ENCODE assay signal across 7 mouse cellular contexts in genomic region chr9:99242533-99243189, GRCm38 (mm10). TPM values are rescaled to one million over a fixed set of nuclear protein-coding genes. Genes with fewer than 3 reads are reported as not detected.
DNase-seq lines count a peak whose midpoint lies in the region; ATAC-seq and TF ChIP-seq lines count a peak whose summit lies in the region.

No protein-coding gene starts in this region.

- H3K27me3 ChIP-seq in megakaryocyte, embryonic 14.5 days (replicated peaks) = peaks cover 1% of the 10 kb centered on the region
- H3K27me3 ChIP-seq in embryonic facial prominence, embryonic 13.5 days = no peaks in the 10 kb centered on the region
- H3K27me3 ChIP-seq in hindbrain, postnatal 0 days (ENCODE audit: insufficient read depth, low read length) = no peaks in the 10 kb centered on the region

- peak overlapping the region; percentile 97 for H3K4me3 ChIP-seq in megakaryocyte, embryonic 14.5 days (replicated peaks)
- peak overlapping the region; percentile 88 for H3K4me3 ChIP-seq in embryonic facial prominence, embryonic 13.5 days
- H3K4me3 ChIP-seq in hindbrain, postnatal 0 days (ENCODE audit: low read length) = peak overlapping the region; percentile 91

- 8% methylated on average over 17 of the region's 17 CpGs for WGBS in embryonic facial prominence, embryonic 13.5 days
- WGBS in hindbrain, postnatal 0 days = 8% methylated on average over 17 of the region's 17 CpGs

- H3K27ac ChIP-seq in embryonic facial prominence, embryonic 13.5 days = no peak overlapping the region
- H3K27ac ChIP-seq in hindbrain, postnatal 0 days = no peak overlapping the region

- H3K9me3 ChIP-seq in megakaryocyte, embryonic 14.5 days = 0 out of 2 replicates have a peak, but pooled peaks cover 3% of the 10 kb centered on the region
- no peaks in the 10 kb centered on the region for H3K9me3 ChIP-seq in embryonic facial prominence, embryonic 13.5 days
- no peaks in the 10 kb centered on the region for H3K9me3 ChIP-seq in hindbrain, postnatal 0 days (ENCODE audit: low read length)

- peak overlapping the region; percentile 82 for H3K9ac ChIP-seq in embryonic facial prominence, embryonic 13.5 days
- H3K9ac ChIP-seq in hindbrain, postnatal 0 days (replicated peaks; ENCODE audit: low read length) = peak overlapping the region; percentile 75

- H3K36me3 ChIP-seq in megakaryocyte, embryonic 14.5 days (replicated peaks; ENCODE audit: low read length) = peaks cover 37% of the 10 kb centered on the region
- H3K36me3 ChIP-seq in embryonic facial prominence, embryonic 13.5 days = no peaks in the 10 kb centered on the region
- no peaks in the 10 kb centered on the region for H3K36me3 ChIP-seq in hindbrain, postnatal 0 days (ENCODE audit: insufficient read depth, low read length)

- H3K4me1 ChIP-seq in megakaryocyte, embryonic 14.5 days = peaks cover 81% of the 10 kb centered on the region
- peaks cover 8% of the 10 kb centered on the region for H3K4me1 ChIP-seq in embryonic facial prominence, embryonic 13.5 days
- no peaks in the 10 kb centered on the region for H3K4me1 ChIP-seq in hindbrain, postnatal 0 days (ENCODE audit: insufficient read depth, low read length)

- no peak for DNase-seq in hindbrain, postnatal 0 days (ENCODE audit: low spot score)
- DNase-seq in mesoderm, embryonic 11.5 days (ENCODE audit: low read depth, low spot score) = peak; percentile 1
- DNase-seq in urinary bladder, postnatal 36 days (ENCODE audit: low spot score in 2 of 2) = no peak
- no peak for DNase-seq in right cerebral cortex, postnatal 36 days (ENCODE audit: low spot score in 2 of 2)

- ATAC-seq in megakaryocyte, adult 5-6 weeks (ENCODE audit: poor library complexity, severe bottlenecking) = no peak
- peak; percentile 49 for ATAC-seq in embryonic facial prominence, embryonic 13.5 days (ENCODE audit: insufficient number of reproducible peaks, insufficient read depth, low FRiP score, low TSS enrichment, low read depth)
- ATAC-seq in hindbrain, postnatal 0 days = peak; percentile 77

- no peak; the same call in none of the 2 replicates for TF ChIP-seq CTCF in hindbrain, postnatal 0 days (IDR thresholded peaks at IDR 0.05; ENCODE audit: low read depth)

- peak overlapping the region; percentile 64 for H3K4me2 ChIP-seq in embryonic facial prominence, embryonic 13.5 days
- H3K4me2 ChIP-seq in hindbrain, postnatal 0 days (ENCODE audit: low read depth, low read length) = peak overlapping the region; percentile 78

RNA-seq across cellular contexts. Expression of gene Cep70, which starts 0.5 kb away (rescaled TPM):
- 0.56 TPM in 1 of 2 replicates, not detected in the other for polyA plus RNA-seq in megakaryocyte, embryonic 14.5 days (2012; ENCODE audit: insufficient read depth, low replicate concordance)
- 24.5 and 26.7 TPM in 2 replicates for total RNA-seq in megakaryocyte, adult 5-6 weeks (2015)
- total RNA-seq in megakaryocyte, adult 5-6 weeks (2017) = 30.2 and 38.7 TPM in 2 replicates
- polyA plus RNA-seq in embryonic facial prominence, embryonic 13.5 days (2015; fragmentation: Nextera tagmentation; extraction: Ambion mirVana) = 40.3 and 51.6 TPM in 2 replicates
- total RNA-seq in hindbrain, postnatal 0 days (2014; rRNA removed) = 22.7 and 27.9 TPM in 2 replicates
- 44.4 and 50.4 TPM in 2 replicates for polyA plus RNA-seq in hindbrain, postnatal 0 days (2015; fragmentation: Nextera tagmentation; extraction: Ambion mirVana)

RNA-seq across cellular contexts. Expression of gene Faiml, which starts 5.6 kb away (rescaled TPM):
- polyA plus RNA-seq in megakaryocyte, embryonic 14.5 days (2012; ENCODE audit: insufficient read depth, low replicate concordance) = not detected in 2 replicates
- total RNA-seq in megakaryocyte, adult 5-6 weeks (2015) = not detected in 2 replicates
- total RNA-seq in megakaryocyte, adult 5-6 weeks (2017) = not detected in 2 replicates
- not detected in 2 replicates for polyA plus RNA-seq in embryonic facial prominence, embryonic 13.5 days (2015; fragmentation: Nextera tagmentation; extraction: Ambion mirVana)
- not detected in 2 replicates for total RNA-seq in hindbrain, postnatal 0 days (2014; rRNA removed)
- not detected in 2 replicates for polyA plus RNA-seq in hindbrain, postnatal 0 days (2015; fragmentation: Nextera tagmentation; extraction: Ambion mirVana)

Comparison
In these comparisons a context has a peak if more than half of its experiments do, and no peak if none do; other contexts are left out.
1. RNA of gene Cep70, which starts 0.5 kb away (polyA plus RNA-seq): 44.4 to 50.4 TPM in hindbrain, postnatal 0 days and 40.3 to 51.6 TPM in embryonic facial prominence, embryonic 13.5 days; 0.56 TPM in megakaryocyte, embryonic 14.5 days; every median in the first group is over 10 times any median in the second.
2. Peak in every context shown above with its lines, with median percentiles within 50 percentile points of each other: H3K4me3 ChIP-seq.